Mouse (Mus musculus): Measurements from ENCODE around the gene Cldn1. TPM values are rescaled to one million over a fixed set of nuclear protein-coding genes. Genes with fewer than 3 reads are reported as not detected.

Cldn1 gene
- polyA plus RNA-seq (2012; rRNA removed) = 1.3 and 1.9 TPM in 2 replicates

DNA sequence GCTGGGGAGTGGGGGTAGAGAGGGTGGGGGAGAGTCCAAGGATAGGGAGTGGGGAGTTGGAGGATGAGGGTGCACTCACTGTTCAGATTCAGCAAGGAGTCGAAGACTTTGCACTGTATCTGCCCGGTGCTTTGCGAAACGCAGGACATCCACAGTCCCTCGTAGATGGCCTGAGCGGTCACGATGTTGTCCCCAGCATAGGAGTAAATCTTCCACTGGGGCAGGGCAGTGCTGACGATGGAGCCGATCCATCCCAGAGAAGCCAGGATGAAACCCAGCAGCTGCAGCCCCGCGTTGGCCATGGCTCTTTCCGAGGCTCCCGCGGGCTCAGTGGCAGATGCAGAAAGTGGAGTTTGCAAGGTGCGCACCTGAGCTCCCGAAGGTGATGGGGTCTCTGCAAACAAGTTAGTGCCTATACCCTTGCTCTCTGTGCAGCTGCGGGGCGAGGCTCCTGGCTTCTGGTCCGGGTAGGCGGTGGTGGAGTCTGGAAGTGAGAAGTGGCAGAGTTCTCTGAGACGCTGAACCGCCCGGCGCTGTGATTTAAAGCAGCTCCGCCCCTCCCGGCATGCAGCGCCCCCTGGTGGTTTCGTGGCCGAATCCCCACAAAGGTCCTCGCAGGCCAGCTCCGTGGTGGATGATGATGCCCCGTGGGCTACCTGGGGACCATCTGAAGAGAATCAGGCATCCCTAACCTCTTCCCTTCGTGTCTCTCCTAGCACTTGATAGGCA, at the start of gene Cldn1:
Cldn1 (minus strand) TSS at position 517 of the 729 bp plus-strand sequence.
- DNase-seq (ENCODE audit: extremely low spot score in 1 of 2, low spot score in 1 of 2) = peak; percentile 27 to 85

GRCm38 (mm10) chr16:26418616-26419015, 47.0 kb upstream of the Cldn1 start:
- peak in 1 of 2 experiments; percentile 20 for DNase-seq (ENCODE audit: extremely low spot score in 1 of 2, low spot score in 1 of 2)

DNA sequence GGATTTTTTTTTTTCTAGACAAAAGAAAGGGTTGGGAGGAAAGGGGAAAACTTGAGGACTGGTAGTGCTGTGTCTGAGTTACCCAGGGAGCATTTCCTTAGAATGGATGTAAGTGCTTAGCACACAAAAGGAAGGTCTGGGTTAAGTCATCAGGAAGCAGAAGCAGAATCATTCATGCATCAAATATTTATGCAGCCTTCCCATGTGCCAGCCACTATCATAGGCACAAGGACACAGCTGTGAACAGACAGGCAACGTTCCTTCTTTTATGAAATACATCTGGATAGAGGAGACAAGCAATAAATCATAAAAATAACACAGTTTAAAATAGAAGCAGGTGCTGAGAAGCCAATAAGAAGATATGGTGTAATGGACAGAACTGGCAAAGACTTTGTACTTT, 32.4 kb upstream of the Cldn1 start:
- DNase-seq (ENCODE audit: extremely low spot score in 1 of 2, low spot score in 1 of 2) = no peak

DNA sequence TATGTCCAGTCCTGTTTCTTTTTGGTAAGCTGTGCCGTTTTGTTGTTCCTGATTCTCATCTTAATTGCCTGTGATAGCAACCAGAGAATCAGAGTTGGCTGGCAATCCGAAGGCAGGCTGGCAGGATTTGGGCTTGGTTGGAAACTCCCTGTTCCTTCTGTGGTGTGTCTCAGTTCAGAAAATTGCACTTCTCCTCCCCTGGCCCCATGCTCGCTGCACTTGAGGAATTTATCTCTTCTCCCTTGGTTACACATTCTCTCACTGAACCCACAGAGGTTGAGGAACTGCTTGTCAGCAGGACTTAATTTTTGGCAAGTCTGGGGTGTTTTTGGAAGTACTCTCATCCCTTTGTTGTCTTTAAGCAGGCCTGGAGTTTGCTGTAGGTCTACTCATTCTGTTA, 29.3 kb upstream of the Cldn1 start:
- DNase-seq (ENCODE audit: extremely low spot score in 1 of 2, low spot score in 1 of 2) = no peak

DNA sequence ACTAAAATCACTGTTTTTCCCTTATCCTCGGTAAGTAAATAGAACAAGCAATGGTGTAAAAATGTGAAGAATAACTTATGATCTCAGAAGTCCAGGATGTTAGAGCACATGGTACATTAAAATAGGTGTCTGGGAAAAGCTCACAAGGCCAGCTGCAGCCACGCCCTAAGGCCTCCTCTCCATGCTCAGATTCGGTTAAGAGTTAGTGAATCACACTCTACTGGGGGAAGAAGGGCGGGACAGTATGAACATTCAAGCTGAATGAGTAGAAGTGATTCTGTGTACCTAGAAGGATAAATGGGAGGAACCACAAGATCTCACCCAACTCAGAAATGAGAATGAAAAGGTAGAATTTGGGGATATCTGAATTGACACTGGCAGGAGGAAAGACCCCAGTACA, 28.9 kb upstream of the Cldn1 start:
- DNase-seq (ENCODE audit: extremely low spot score in 1 of 2, low spot score in 1 of 2) = no peak

DNA sequence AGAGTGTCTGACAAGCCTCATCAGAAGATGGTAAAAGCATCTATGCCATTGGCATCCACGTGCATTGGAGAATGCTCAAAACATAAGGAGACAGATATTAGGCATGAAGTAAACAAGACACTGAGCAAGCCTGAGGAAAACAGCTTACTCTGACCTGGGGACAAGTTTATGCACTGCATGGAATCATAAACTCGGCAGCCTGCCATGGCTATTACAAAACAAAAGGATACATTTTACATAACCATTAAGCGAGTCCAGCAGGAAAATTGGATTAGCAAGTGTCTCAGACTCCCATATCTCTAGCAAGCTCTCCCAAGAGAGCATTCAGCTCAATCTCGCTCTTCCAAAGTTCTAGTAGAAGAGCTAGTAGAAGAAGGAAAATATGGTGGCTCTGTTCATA, 19.3 kb upstream of the Cldn1 start:
- DNase-seq (ENCODE audit: extremely low spot score in 1 of 2, low spot score in 1 of 2) = no peak

GRCm38 (mm10) chr16:26386159-26386558, 14.5 kb upstream of the Cldn1 start:
- no peak for DNase-seq (ENCODE audit: extremely low spot score in 1 of 2, low spot score in 1 of 2)

DNA sequence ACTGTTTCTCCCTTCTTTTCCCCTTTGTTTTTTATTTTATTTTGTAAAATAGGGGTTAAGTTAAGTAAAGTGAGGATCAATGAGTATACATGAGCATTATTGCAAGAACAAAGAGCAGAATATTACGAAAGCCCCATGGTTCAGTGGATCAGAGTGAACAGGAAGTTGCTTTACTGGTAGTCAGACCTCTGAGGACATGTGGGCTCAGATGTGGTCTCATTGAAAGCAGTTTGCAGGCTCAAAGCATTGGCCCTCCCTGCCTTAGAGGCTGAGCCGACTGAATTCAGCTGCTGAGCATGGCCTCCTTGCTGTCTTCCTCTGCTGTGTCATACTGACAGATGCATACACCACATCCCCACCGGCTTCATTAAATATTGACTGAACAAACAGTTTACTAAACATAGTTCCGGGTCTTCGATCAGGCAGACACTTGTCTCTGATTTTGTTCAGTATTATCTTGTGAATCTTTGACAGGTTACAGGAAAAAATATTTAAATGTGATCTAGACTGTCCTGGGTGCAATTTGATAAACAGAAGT, 12.5 kb upstream of the Cldn1 start:
- no peak for DNase-seq (ENCODE audit: extremely low spot score in 1 of 2, low spot score in 1 of 2)

GRCm38 (mm10) chr16:26377170-26377569, 5.5 kb upstream of the Cldn1 start:
- no peak for DNase-seq (ENCODE audit: extremely low spot score in 1 of 2, low spot score in 1 of 2)

GRCm38 (mm10) chr16:26370127-26370526, 1.5 kb downstream of the Cldn1 start:
- no peak for DNase-seq (ENCODE audit: extremely low spot score in 1 of 2, low spot score in 1 of 2)

- no peak for DNase-seq (ENCODE audit: extremely low spot score in 1 of 2, low spot score in 1 of 2)
These were observed 2.5 kb downstream of the Cldn1 start for GRCm38 (mm10) chr16:26369044-26369730.

DNA sequence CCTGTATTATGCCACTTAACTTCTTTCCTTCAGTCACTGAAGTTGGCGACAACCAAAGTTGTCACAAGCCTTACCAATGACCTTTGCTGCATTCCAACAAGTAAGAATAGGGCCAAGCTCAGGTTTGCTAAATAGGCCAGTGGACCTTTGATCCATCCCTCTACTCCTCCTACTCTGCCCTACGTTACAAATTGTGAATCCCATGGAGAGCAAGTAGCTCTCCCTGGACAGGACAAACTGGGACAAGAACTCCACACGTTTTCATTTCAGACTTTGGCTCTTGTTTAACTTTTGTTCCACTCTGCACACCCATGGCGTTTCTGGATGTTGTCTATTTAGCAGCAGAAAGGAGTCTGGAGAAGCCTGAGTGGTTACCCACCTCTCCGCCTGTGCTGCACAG, 3.5 kb downstream of the Cldn1 start:
- no peak for DNase-seq (ENCODE audit: extremely low spot score in 1 of 2, low spot score in 1 of 2)

DNA sequence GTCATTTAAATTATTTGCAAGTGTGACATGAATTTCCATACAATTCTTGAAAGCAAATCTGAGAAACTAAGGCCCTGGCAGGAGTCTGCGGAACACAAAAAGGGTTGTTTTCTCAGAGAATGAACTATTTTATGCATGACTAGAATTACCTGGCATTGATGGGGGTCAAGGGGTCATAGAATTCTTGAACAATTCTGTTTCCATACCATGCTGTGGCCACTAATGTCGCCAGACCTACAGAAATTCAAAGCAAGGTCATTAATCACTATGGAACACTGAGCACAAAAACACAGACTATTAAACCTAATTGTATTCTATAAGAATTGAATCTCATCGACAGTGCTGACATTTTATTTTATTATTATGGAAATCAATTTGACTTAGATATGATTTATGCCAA, 10.9 kb downstream of the Cldn1 start:
- DNase-seq (ENCODE audit: extremely low spot score in 1 of 2, low spot score in 1 of 2) = no peak

DNA sequence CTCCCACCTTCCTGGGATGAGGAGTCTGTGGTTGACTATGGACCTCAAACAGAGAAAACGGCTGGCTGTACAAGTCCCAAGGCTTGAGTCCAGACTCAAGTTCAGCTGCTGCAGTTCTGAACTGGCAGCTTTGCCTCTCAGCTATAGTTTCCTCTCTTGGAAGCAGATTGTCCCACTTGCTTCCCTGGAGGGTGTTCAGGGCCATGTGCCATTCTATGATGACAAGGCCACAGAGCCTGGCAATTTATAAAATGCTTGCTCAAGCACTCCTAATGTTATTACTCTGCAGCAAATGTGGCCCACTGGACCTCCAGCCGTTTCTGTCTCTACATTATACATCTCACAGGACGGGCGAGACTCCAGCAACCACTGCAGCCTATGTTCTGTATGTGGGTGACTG, 12.0 kb downstream of the Cldn1 start:
- DNase-seq (ENCODE audit: extremely low spot score in 1 of 2, low spot score in 1 of 2) = no peak

DNA sequence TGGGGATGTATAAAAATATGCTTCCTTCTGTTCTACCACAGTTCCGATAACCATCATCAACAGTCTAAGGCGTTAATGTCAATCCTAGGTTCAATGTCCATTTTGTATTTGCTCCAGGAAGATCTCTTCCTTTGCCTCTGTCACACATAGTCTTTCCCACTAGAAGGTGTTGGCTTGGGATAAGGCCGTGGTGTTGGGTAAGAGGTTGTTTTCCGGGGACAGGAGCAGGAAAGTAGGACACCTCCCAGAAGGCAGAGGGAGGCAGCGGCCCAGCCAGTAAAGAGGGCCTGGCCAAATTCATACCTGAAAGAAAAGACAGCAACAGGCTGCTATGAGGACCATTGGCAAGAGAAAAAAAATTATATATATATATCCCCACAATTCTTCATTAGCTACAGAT, 12.7 kb downstream of the Cldn1 start:
- DNase-seq (ENCODE audit: extremely low spot score in 1 of 2, low spot score in 1 of 2) = no peak

GRCm38 (mm10) chr16:26357863-26358780, 13.5 kb downstream of the Cldn1 start:
- no peak for DNase-seq (ENCODE audit: extremely low spot score in 1 of 2, low spot score in 1 of 2)

GRCm38 (mm10) chr16:26355513-26355912, 16.1 kb downstream of the Cldn1 start:
- no peak for DNase-seq (ENCODE audit: extremely low spot score in 1 of 2, low spot score in 1 of 2)

DNA sequence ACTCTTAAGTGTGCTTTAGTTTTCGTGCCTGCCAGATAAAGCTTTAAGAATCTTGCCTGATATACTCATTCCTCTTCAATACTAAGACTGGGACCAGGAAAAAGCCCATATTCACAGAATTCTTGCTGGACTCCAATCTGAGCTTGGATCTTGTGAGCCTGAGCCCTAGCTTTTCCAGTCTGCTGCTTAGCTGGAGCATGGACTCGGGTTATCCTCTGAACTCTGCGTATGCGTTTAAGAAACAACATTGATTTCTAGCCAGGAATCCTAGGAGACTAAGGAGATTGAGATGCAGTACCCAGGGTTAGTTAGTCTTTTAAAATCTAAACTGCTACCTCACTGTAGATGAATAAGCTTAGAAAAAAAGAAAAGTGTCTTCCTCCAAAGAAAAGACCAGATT, 20.9 kb downstream of the Cldn1 start:
- no peak for DNase-seq (ENCODE audit: extremely low spot score in 1 of 2, low spot score in 1 of 2)

DNA sequence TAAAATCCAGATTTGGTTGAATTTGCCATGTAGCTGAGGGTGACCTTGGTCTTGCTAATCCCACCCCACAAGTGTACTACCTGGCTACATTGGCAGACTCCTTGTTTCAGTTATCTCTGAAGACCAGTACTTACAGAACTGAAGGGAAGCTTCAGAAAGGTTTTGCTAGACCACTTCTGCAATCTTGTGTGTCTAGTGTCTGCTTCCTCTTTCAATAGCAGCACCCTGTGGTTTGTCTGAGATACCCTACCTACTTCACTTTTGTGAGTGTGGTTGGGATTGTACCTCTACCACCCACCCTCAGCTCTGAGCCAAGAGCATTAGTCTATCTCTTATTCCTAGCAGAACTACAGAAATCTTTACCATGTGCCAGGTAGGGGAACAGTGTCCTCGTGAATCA, 22.8 kb downstream of the Cldn1 start:
- no peak for DNase-seq (ENCODE audit: extremely low spot score in 1 of 2, low spot score in 1 of 2)

DNA sequence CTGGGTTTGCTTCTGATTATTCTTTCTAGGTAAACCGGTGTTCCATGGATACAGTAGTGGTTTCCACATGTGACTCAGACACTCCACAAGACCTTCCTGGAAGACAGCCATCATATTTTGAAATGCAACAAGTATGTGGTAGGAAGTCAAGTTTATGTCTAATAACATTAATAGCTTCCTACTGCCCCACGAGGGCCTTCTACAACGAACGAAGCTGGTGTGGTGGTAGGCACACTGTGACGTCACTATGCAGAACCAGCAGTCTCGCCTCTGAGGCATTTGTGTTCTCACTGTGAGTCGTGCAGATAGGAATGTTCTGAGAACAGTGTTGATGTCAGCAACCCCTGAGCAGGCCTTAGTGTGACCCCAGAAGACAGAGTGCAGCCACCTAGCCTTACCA, 55.4 kb downstream of the Cldn1 start:
- DNase-seq (ENCODE audit: extremely low spot score in 1 of 2, low spot score in 1 of 2) = no peak

GRCm38 (mm10) chr16:26314815-26315214, 56.8 kb downstream of the Cldn1 start:
- peak in 1 of 2 experiments; percentile 27 for DNase-seq (ENCODE audit: extremely low spot score in 1 of 2, low spot score in 1 of 2)
